Mouse (Mus musculus) 3T3-L1 (cell line): ENCODE results near the gene Tmcc3.
A peak's percentile ranks its signal among the peaks of the same experiment; 100 is the strongest.
"Not testable (repeated sequence)": the region's sequence is repeated elsewhere in the genome, so short reads cannot be mapped to it uniquely, and the experiment has no call there.

Experiments
- DNase-seq: peaks from one replicate; pipeline ENCODE4 v3.0.0-alpha.2; 2015; ENCODE audit warnings: low read depth, low spot score

Gene Tmcc3

GRCm38 (mm10) chr10:94514506-94515178 is 202.9 kb downstream of the Tmcc3 start:
- peak; percentile 34 for DNase-seq

- DNase-seq: peak; percentile 49
Measured at GRCm38 (mm10) chr10:94515179-94515545, 203.4 kb downstream of the Tmcc3 start.

DNA sequence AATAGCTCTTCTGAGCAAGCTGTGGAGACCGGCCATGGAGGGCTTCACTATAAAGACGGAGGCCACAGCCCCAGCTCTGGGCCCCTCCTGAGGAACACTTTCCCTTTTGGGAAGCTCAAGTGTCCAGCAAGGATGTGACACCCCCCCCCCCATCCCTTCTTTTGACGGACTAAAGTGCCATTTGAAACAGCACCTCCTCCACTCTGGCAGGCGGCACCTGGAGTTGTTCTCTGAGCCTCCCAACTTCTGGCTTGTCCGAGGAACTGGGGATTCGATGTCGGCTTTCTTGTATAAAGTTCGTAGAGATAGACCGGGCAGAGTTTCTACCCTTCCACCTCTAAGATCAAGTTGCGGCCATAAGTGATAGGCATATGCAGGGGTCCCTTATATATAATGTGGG is 203.8 kb downstream of the Tmcc3 start:
- DNase-seq: peak; percentile 29

DNA sequence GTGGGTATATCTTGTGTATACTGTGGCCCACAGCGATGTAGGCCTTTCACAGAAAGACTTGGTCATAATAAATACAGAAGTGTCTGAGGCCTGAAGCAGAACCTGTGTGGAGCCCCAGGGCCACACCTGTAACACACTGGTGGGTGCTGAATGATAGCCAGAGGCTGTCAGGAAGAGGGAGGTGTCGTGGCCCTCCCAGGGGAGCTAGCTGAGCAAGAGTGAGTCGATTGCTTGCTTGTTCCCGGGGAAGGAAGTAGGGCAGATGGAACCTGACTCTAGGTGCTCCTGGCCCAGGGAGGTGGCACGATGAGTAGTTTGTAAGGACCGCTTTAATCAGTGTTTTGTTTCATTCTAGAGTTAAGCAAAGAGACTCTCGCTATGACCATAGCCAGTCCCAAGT is 208.1 kb downstream of the Tmcc3 start:
- no peak for DNase-seq

DNA sequence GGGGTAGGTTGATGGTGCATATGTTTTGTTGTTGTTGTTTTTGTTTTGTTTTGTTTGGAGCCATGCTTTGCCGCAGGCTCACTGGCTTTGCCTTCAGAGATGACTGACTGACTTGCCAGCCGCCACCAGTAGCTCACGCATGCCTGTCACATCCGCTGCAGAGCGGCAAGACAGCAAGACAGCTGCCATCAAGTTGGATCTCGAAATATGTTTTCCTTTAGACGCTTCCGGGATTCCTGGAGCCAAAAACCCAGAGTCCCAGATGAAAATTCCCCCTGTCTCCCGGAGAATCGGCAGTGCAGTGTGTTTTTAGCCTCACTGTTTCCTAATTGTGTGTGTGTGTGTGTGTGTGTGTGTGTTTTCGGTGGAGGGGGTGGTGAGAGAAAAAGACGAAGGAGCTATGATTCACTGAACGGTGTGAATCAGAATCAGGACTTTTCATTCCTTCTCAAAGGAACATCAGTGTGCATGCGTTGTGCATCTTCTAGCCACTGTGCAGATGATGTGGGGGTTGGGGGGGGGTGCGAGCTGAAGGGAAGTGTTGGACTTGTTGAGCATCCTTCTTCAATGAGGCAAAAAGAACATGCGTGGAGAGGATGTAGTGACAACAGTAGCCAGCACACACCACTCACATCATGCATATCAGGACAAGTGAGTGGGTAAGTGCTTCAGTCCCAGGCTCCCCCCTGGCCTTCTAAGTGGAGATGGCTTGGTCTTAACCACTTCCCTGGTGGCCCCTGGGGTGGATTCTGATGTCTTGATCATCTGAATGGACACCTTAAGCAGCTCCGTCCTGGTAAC is 208.8 kb downstream of the Tmcc3 start:
- no peak for DNase-seq

DNA sequence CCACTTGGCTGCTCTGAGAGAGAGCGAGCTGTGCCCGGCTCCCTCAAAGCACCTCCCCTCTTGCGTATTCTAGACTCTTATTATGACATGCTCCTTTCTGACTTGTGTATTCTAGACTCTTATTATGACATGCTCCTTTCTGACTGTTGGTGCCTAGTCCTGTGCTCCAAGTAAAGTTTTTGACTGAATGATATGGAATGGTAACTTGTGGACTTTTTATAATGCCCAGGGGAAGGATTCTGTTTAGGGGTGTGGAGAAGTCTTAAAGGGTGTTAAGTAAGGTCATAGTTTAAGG is 209.3 kb downstream of the Tmcc3 start:
- DNase-seq: no peak

GRCm38 (mm10) chr10:94521776-94522175 is 210.0 kb downstream of the Tmcc3 start:
- no peak for DNase-seq

DNA sequence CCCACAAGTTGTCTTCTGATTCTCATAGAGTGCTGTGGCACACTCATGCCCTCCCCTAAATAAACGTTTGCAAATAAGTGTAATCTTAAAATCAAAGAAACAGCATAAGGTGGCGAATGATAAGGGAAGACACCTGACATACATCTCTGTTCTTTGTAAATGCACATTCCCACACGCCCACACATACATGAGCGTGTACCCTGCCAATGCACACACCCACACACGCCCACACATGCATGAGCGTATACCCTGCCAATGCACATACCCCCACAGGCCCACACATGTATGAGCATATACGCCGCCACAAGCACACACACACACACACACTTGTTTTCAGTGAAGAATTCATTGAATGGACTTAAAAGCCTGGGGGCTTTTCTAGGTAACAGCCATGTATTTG is 211.5 kb downstream of the Tmcc3 start:
- DNase-seq: no peak

- DNase-seq: peak; percentile 61
Measured at GRCm38 (mm10) chr10:94523711-94524156, 212.0 kb downstream of the Tmcc3 start.

- DNase-seq: no peak
Measured at GRCm38 (mm10) chr10:94524966-94525365, 213.2 kb downstream of the Tmcc3 start.

GRCm38 (mm10) chr10:94525784-94526183 is 214.0 kb downstream of the Tmcc3 start:
- no peak for DNase-seq

GRCm38 (mm10) chr10:94526834-94527233 is 215.1 kb downstream of the Tmcc3 start:
- no peak for DNase-seq

GRCm38 (mm10) chr10:94527248-94527647 is 215.5 kb downstream of the Tmcc3 start:
- DNase-seq: no peak

- DNase-seq: no peak
Measured at GRCm38 (mm10) chr10:94530079-94530478, 218.3 kb downstream of the Tmcc3 start.

GRCm38 (mm10) chr10:94531482-94531881 is 219.7 kb downstream of the Tmcc3 start:
- DNase-seq: no peak

- no peak for DNase-seq
Measured at GRCm38 (mm10) chr10:94533081-94533724, 221.5 kb downstream of the Tmcc3 start.

DNA sequence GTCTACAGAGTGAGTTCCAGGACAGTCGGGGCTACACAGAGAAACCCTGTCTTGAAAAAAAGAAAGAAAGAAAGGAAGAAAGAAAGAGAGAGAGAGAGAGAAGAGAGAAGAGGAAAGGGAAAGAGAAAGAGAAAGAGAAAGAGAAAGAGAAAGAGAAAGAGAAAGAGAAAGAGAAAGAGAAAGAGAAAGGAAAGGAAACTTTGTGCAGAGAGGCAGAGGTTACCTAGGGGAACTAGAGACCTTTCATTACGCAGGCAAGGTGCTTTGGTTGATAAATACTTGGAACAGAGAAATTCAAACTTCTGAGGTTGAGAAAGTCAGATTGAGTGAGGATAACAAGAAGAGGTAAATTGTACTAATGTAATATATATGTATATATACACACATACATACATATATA is 226.9 kb downstream of the Tmcc3 start:
- not testable (repeated sequence) for DNase-seq

GRCm38 (mm10) chr10:94540241-94540640 is 228.5 kb downstream of the Tmcc3 start:
- no peak for DNase-seq

DNA sequence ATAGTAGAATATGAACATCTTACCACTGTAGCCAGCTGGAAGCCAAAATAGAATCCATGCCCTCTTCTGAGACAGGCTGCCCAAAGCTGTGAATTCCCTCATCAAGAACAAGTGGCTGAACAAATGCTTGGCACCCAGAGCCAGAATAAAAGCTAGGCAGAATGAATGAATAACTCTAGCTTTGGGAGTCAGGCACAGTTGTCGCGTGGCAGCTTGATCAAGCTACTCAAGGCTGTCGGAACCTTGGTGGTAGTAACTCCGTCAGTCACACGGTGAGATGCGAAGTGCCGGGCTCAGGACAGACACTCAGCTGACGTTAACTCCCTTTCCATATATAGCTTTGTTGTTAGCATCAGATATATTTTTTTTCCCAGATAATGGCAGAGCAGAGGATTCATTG is 232.2 kb downstream of the Tmcc3 start:
- no peak for DNase-seq

- DNase-seq: peak; percentile 28
Measured at GRCm38 (mm10) chr10:94544803-94545202, 233.1 kb downstream of the Tmcc3 start.

DNA sequence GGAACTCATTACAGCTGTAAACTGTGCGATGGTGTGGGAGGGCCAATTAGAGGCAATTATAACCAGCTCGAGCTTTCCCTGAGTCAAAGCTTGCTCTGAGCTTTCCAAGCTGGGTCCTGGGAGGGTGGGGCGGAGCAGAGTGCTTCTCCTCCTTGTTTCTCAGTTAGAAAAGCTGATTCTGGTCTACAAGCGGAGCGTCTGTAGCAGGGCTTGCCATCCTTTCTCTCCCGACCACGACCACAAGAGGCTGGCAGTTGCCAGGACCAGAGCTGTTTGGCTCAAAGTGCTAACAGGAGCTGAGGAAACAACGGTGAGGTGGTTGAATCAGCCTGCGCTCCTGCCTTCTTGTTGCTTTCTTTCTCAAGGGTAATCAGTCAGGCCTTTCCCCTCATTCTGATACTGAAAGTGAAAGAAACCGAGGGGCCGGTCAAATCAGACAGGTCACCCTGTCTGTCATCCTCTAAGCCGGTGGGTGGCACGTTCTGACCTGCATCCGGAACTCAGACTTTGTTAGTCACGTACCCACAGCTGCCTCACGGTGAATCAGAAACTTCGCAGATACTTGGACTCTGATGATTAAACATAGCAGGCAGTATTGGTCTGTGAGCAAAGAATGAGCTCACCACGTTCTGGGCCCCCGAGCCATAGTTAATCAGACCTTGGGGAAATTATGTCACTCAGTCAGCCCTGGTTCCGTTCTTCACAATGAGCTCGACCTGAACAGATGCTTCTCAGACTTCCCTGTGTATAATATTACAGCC is 233.7 kb downstream of the Tmcc3 start:
- DNase-seq: peak; percentile 94

GRCm38 (mm10) chr10:94546617-94547016 is 234.9 kb downstream of the Tmcc3 start:
- DNase-seq: no peak
